Mouse (Mus musculus): ENCODE data around the gene Foxn1. TPM values are rescaled to one million over a fixed set of nuclear protein-coding genes. Genes with fewer than 3 reads are reported as not detected.

The Foxn1 gene
- polyA plus RNA-seq, 1 experiment from 2014 or later: not detected

- WGBS: 80% methylated on average over 15 of the region's 15 CpGs
- no peak overlapping the region for H3K4me3 ChIP-seq (ENCODE audit: control insufficient read depth in 1 of 2, insufficient read depth in 1 of 2, low read depth in 1 of 2, low read length in 2 of 2)
- peak overlapping the region; percentile 49; the same call in 1 of the 2 replicates for H3K4me2 ChIP-seq (ENCODE audit: low read length)
- H3K4me1 ChIP-seq (ENCODE audit: control insufficient read depth in 2 of 2, insufficient read depth in 2 of 2, low read length in 2 of 2): peaks cover 8 to 16% of the 10 kb centered on the region in 2 experiments; a peak in 3 of 4 replicates
- H3K9ac ChIP-seq (ENCODE audit: low read length): no peak overlapping the region
- H3K27ac ChIP-seq (replicated peaks in 1 of 2; ENCODE audit: control insufficient read depth in 1 of 2, insufficient read depth in 1 of 2, low read depth in 2 of 2, low read length in 2 of 2): no peak overlapping the region
- H3K36me3 ChIP-seq (ENCODE audit: control insufficient read depth, insufficient read depth, low read length): peaks cover 30% of the 10 kb centered on the region
- H3K27me3 ChIP-seq (ENCODE audit: control insufficient read depth, insufficient read depth, low read length): no peaks in the 10 kb centered on the region
- ATAC-seq (ENCODE audit: insufficient number of reproducible peaks, insufficient read depth, low FRiP score, low read depth): no peak
- H3K9me3 ChIP-seq (ENCODE audit: control insufficient read depth, low read length): no peaks in the 10 kb centered on the region
These were observed 62.2 kb downstream of the Foxn1 start for GRCm38 (mm10) chr11:78324000-78324785.

- peak within 1 kb of the TSS; percentile 13 to 29 for H3K4me3 ChIP-seq (ENCODE audit: control insufficient read depth in 1 of 2, insufficient read depth in 1 of 2, low read depth in 1 of 2, low read length in 2 of 2)
- H3K9me3 ChIP-seq (ENCODE audit: control insufficient read depth, low read length): no peaks in the 10 kb centered on the region
- peaks cover 43% of the 10 kb centered on the region for H3K36me3 ChIP-seq (ENCODE audit: control insufficient read depth, insufficient read depth, low read length)
- peak within 1 kb of the TSS; percentile 4; the same call in 1 of the 2 replicates for H3K9ac ChIP-seq (ENCODE audit: low read length)
- peak within 1 kb of the TSS; percentile 49 for H3K4me2 ChIP-seq (ENCODE audit: low read length)
- peak within 1 kb of the TSS; percentile 46 to 57; a peak in 2 of 4 replicates for H3K27ac ChIP-seq (replicated peaks in 1 of 2; ENCODE audit: control insufficient read depth in 1 of 2, insufficient read depth in 1 of 2, low read depth in 2 of 2, low read length in 2 of 2)
- H3K27me3 ChIP-seq (ENCODE audit: control insufficient read depth, insufficient read depth, low read length): no peaks in the 10 kb centered on the region
- WGBS: 5% methylated on average over 15 of the region's 15 CpGs
- H3K4me1 ChIP-seq (ENCODE audit: control insufficient read depth in 2 of 2, insufficient read depth in 2 of 2, low read length in 2 of 2): peaks cover 8 to 12% of the 10 kb centered on the region in 2 experiments; a peak in 3 of 4 replicates
- peak; percentile 91 for ATAC-seq (ENCODE audit: insufficient number of reproducible peaks, insufficient read depth, low FRiP score, low read depth)
These were observed 63.5 kb downstream of the Foxn1 start, which contains the start of gene Aldoc for GRCm38 (mm10) chr11:78322860-78323259. Gene Aldoc (plus strand): TSS chr11:78322968.

GRCm38 (mm10) chr11:78322076-78322831 lies 64.1 kb downstream of the Foxn1 start:
- Histone ChIP-seq H3K4me1 (ENCODE audit: control insufficient read depth in 2 of 2, insufficient read depth in 2 of 2, low read length in 2 of 2) (peaks cover 8 to 12% of the 10 kb centered on the region in 2 experiments; a peak in 3 of 4 replicates), H3K36me3 (ENCODE audit: control insufficient read depth, insufficient read depth, low read length) (peaks cover 49% of the 10 kb centered on the region), H3K27ac (replicated peaks in 1 of 2; ENCODE audit: control insufficient read depth in 1 of 2, insufficient read depth in 1 of 2, low read depth in 2 of 2, low read length in 2 of 2) (peak overlapping the region; percentile 46 to 57; a peak in 2 of 4 replicates), H3K27me3 (ENCODE audit: control insufficient read depth, insufficient read depth, low read length) (no peaks in the 10 kb centered on the region), H3K4me2 (ENCODE audit: low read length) (peak overlapping the region; percentile 49), H3K9ac (ENCODE audit: low read length) (no peak overlapping the region), H3K9me3 (ENCODE audit: control insufficient read depth, low read length) (no peaks in the 10 kb centered on the region), H3K4me3 (ENCODE audit: control insufficient read depth in 1 of 2, insufficient read depth in 1 of 2, low read depth in 1 of 2, low read length in 2 of 2) (peak overlapping the region in 1 of 2 experiments; percentile 13; a peak in 1 of 4 replicates)
- no peak; the same call in 1 of the 2 replicates for ATAC-seq (ENCODE audit: insufficient number of reproducible peaks, insufficient read depth, low FRiP score, low read depth)
- 52% methylated on average over 2 of the region's 2 CpGs for WGBS

- H3K4me2 ChIP-seq (ENCODE audit: low read length): no peak overlapping the region
- no peak overlapping the region for H3K4me3 ChIP-seq (ENCODE audit: control insufficient read depth in 1 of 2, insufficient read depth in 1 of 2, low read depth in 1 of 2, low read length in 2 of 2)
- no peaks in the 10 kb centered on the region for H3K9me3 ChIP-seq (ENCODE audit: control insufficient read depth, low read length)
- peaks cover 4 to 11% of the 10 kb centered on the region in 2 experiments; a peak in 3 of 4 replicates for H3K4me1 ChIP-seq (ENCODE audit: control insufficient read depth in 2 of 2, insufficient read depth in 2 of 2, low read length in 2 of 2)
- 90% methylated on average over 2 of the region's 2 CpGs for WGBS
- H3K36me3 ChIP-seq (ENCODE audit: control insufficient read depth, insufficient read depth, low read length): peaks cover 86% of the 10 kb centered on the region
- no peak overlapping the region for H3K9ac ChIP-seq (ENCODE audit: low read length)
- no peaks in the 10 kb centered on the region for H3K27me3 ChIP-seq (ENCODE audit: control insufficient read depth, insufficient read depth, low read length)
- ATAC-seq (ENCODE audit: insufficient number of reproducible peaks, insufficient read depth, low FRiP score, low read depth): no peak
- H3K27ac ChIP-seq (replicated peaks in 1 of 2; ENCODE audit: control insufficient read depth in 1 of 2, insufficient read depth in 1 of 2, low read depth in 2 of 2, low read length in 2 of 2): no peak overlapping the region
These were observed 67.9 kb downstream of the Foxn1 start for GRCm38 (mm10) chr11:78318411-78318810.

- 81% methylated on average over 2 of the region's 2 CpGs for WGBS
- Histone ChIP-seq H3K4me3 (ENCODE audit: control insufficient read depth in 1 of 2, insufficient read depth in 1 of 2, low read depth in 1 of 2, low read length in 2 of 2) (no peak overlapping the region), H3K4me1 (ENCODE audit: control insufficient read depth in 2 of 2, insufficient read depth in 2 of 2, low read length in 2 of 2) (no peaks in the 10 kb centered on the region), H3K27ac (replicated peaks in 1 of 2; ENCODE audit: control insufficient read depth in 1 of 2, insufficient read depth in 1 of 2, low read depth in 2 of 2, low read length in 2 of 2) (no peak overlapping the region), H3K27me3 (ENCODE audit: control insufficient read depth, insufficient read depth, low read length) (no peaks in the 10 kb centered on the region), H3K36me3 (ENCODE audit: control insufficient read depth, insufficient read depth, low read length) (peaks cover 89% of the 10 kb centered on the region), H3K4me2 (ENCODE audit: low read length) (no peak overlapping the region), H3K9ac (ENCODE audit: low read length) (no peak overlapping the region), H3K9me3 (ENCODE audit: control insufficient read depth, low read length) (no peaks in the 10 kb centered on the region)
- no peak for ATAC-seq (ENCODE audit: insufficient number of reproducible peaks, insufficient read depth, low FRiP score, low read depth)
These were observed 72.7 kb downstream of the Foxn1 start for GRCm38 (mm10) chr11:78313662-78314061.

GRCm38 (mm10) chr11:78310861-78311511 lies 75.4 kb downstream of the Foxn1 start:
- Histone ChIP-seq H3K4me3 (ENCODE audit: control insufficient read depth in 1 of 2, insufficient read depth in 1 of 2, low read depth in 1 of 2, low read length in 2 of 2) (no peak overlapping the region), H3K9ac (ENCODE audit: low read length) (no peak overlapping the region), H3K27ac (replicated peaks in 1 of 2; ENCODE audit: control insufficient read depth in 1 of 2, insufficient read depth in 1 of 2, low read depth in 2 of 2, low read length in 2 of 2) (no peak overlapping the region), H3K9me3 (ENCODE audit: control insufficient read depth, low read length) (no peaks in the 10 kb centered on the region), H3K36me3 (ENCODE audit: control insufficient read depth, insufficient read depth, low read length) (peaks cover 83% of the 10 kb centered on the region), H3K4me1 (ENCODE audit: control insufficient read depth in 2 of 2, insufficient read depth in 2 of 2, low read length in 2 of 2) (0 out of 4 replicates have a peak, but pooled peaks cover 0 to 3% of the 10 kb centered on the region in 2 experiments), H3K4me2 (ENCODE audit: low read length) (no peak overlapping the region), H3K27me3 (ENCODE audit: control insufficient read depth, insufficient read depth, low read length) (no peaks in the 10 kb centered on the region)
- WGBS: 90% methylated on average over 8 of the region's 8 CpGs
- no peak for ATAC-seq (ENCODE audit: insufficient number of reproducible peaks, insufficient read depth, low FRiP score, low read depth)
